Mouse (Mus musculus) forebrain, embryonic 15.5 days (tissue): ENCODE results near the gene Gm49358. TPM values are rescaled to one million over a fixed set of nuclear protein-coding genes. Genes with fewer than 3 reads are reported as not detected.

ENCODE experiments used
- ATAC-seq: fragments of 200-750 bp; cut with Nextera tagmentation; replicated peaks from 2 replicates; pipeline ENCODE4 v1.8.0; 2017; ENCODE audit warnings: mild to moderate bottlenecking, moderate TSS enrichment, moderate library complexity
- H3K27ac ChIP-seq: fragments of 300-500 bp; sonication (generic); replicated peaks from 2 replicates; pipeline ENCODE4 v1.5.1; 2015; ENCODE audit warnings: mild to moderate bottlenecking, inconsistent platforms
- H3K27me3 ChIP-seq: fragments of 300-500 bp; sonication (generic); 2 replicates; pipeline ENCODE4 v1.6.1; 2015; ENCODE audit warnings: inconsistent platforms
- H3K36me3 ChIP-seq: fragments of 300-500 bp; sonication (generic); 2 replicates; pipeline ENCODE4 v1.6.1; 2015; ENCODE audit warnings: mild to moderate bottlenecking, inconsistent platforms
- H3K4me1 ChIP-seq: fragments of 300-500 bp; sonication (generic); 2 replicates; pipeline ENCODE4 v1.6.1; 2015; ENCODE audit warnings: inconsistent platforms
- H3K4me2 ChIP-seq: fragments of 300-500 bp; sonication (generic); replicated peaks from 2 replicates; pipeline ENCODE4 v1.6.1; 2015; ENCODE audit warnings: mild to moderate bottlenecking, inconsistent platforms
- H3K4me3 ChIP-seq: fragments of 300-500 bp; sonication (generic); 2 replicates; pipeline ENCODE4 v1.5.1; 2015; ENCODE audit warnings: mild to moderate bottlenecking, inconsistent platforms
- H3K9ac ChIP-seq: fragments of 300-500 bp; sonication (generic); replicated peaks from 2 replicates; pipeline ENCODE4 v1.6.1; 2015; ENCODE audit warnings: mild to moderate bottlenecking, inconsistent platforms
- H3K9me3 ChIP-seq: fragments of 300-500 bp; sonication (generic); 2 replicates; pipeline ENCODE4 v1.6.1; 2016; ENCODE audit warnings: inconsistent platforms
- WGBS: fragments of 180-500 bp; shearing (Covaris S2); methylation state at CpG from one replicate; pipeline ENCODE4 v1.1.7; 2015; ENCODE audit warnings: mixed read lengths; 5-methylcytosine and 5-hydroxymethylcytosine counted together
- polyA plus RNA-seq: library from polyadenylated mRNA; unstranded; fragments of >200 nt; fragmentation: Nextera tagmentation; extraction: Ambion mirVana; gene quantifications from 2 replicates; pipeline ENCODE4 v1.2.1, GENCODE M21; 2015

The Gm49358 gene
- polyA plus RNA-seq, 1 experiment from 2014 or later = not detected

- Histone ChIP-seq H3K9ac (no peak overlapping the region), H3K4me1 (no peaks in the 10 kb centered on the region), H3K9me3 (no peaks in the 10 kb centered on the region), H3K4me2 (no peak overlapping the region), H3K36me3 (no peaks in the 10 kb centered on the region), H3K27me3 (no peaks in the 10 kb centered on the region), H3K4me3 (no peak overlapping the region), H3K27ac (no peak overlapping the region)
- no peak for ATAC-seq
- 75% methylated on average over 6 of the region's 6 CpGs for WGBS
Observed at GRCm38 (mm10) chr10:86852160-86852559, 88.4 kb downstream of the Gm49358 start.

GRCm38 (mm10) chr10:86853433-86853832 lies 89.7 kb downstream of the Gm49358 start:
- Histone ChIP-seq H3K9ac (no peak overlapping the region), H3K27ac (no peak overlapping the region), H3K4me2 (no peak overlapping the region), H3K36me3 (no peaks in the 10 kb centered on the region), H3K4me3 (no peak overlapping the region), H3K4me1 (no peaks in the 10 kb centered on the region), H3K27me3 (no peaks in the 10 kb centered on the region), H3K9me3 (no peaks in the 10 kb centered on the region)
- ATAC-seq = no peak
- 81% methylated on average over 3 of the region's 3 CpGs for WGBS

GRCm38 (mm10) chr10:86860396-86860795 lies 96.6 kb downstream of the Gm49358 start:
- Histone ChIP-seq H3K4me2 (no peak overlapping the region), H3K27me3 (no peaks in the 10 kb centered on the region), H3K4me3 (no peak overlapping the region), H3K9me3 (no peaks in the 10 kb centered on the region), H3K27ac (no peak overlapping the region), H3K4me1 (no peaks in the 10 kb centered on the region), H3K36me3 (no peaks in the 10 kb centered on the region), H3K9ac (no peak overlapping the region)
- no peak for ATAC-seq
- WGBS = 80% methylated on average over 4 of the region's 4 CpGs

GRCm38 (mm10) chr10:86862496-86862895 lies 98.7 kb downstream of the Gm49358 start:
- Histone ChIP-seq H3K4me2 (no peak overlapping the region), H3K36me3 (no peaks in the 10 kb centered on the region), H3K27me3 (no peaks in the 10 kb centered on the region), H3K4me3 (no peak overlapping the region), H3K27ac (no peak overlapping the region), H3K9me3 (no peaks in the 10 kb centered on the region), H3K4me1 (no peaks in the 10 kb centered on the region), H3K9ac (no peak overlapping the region)
- 88% methylated on average over 6 of the region's 6 CpGs for WGBS
- no peak for ATAC-seq

GRCm38 (mm10) chr10:86863429-86863828 lies 99.7 kb downstream of the Gm49358 start:
- ATAC-seq = no peak
- Histone ChIP-seq H3K27ac (no peak overlapping the region), H3K9me3 (no peaks in the 10 kb centered on the region), H3K9ac (no peak overlapping the region), H3K4me3 (no peak overlapping the region), H3K4me2 (no peak overlapping the region), H3K27me3 (no peaks in the 10 kb centered on the region), H3K4me1 (no peaks in the 10 kb centered on the region), H3K36me3 (no peaks in the 10 kb centered on the region)
- WGBS = 89% methylated on average over 6 of the region's 6 CpGs

- 84% methylated on average over 7 of the region's 7 CpGs for WGBS
- H3K9me3 ChIP-seq = no peaks in the 10 kb centered on the region
- no peak overlapping the region for H3K27ac ChIP-seq
- no peaks in the 10 kb centered on the region for H3K27me3 ChIP-seq
- H3K4me1 ChIP-seq = no peaks in the 10 kb centered on the region
- ATAC-seq = no peak
- H3K4me3 ChIP-seq = no peak overlapping the region
- H3K36me3 ChIP-seq = no peaks in the 10 kb centered on the region
- H3K4me2 ChIP-seq = no peak overlapping the region
- H3K9ac ChIP-seq = no peak overlapping the region
Observed at GRCm38 (mm10) chr10:86872121-86872520, 108.3 kb downstream of the Gm49358 start.

GRCm38 (mm10) chr10:86872591-86872990 lies 108.8 kb downstream of the Gm49358 start:
- H3K9me3 ChIP-seq = no peaks in the 10 kb centered on the region
- H3K4me1 ChIP-seq = no peaks in the 10 kb centered on the region
- ATAC-seq = no peak
- no peaks in the 10 kb centered on the region for H3K27me3 ChIP-seq
- no peak overlapping the region for H3K4me3 ChIP-seq
- 72% methylated on average over 5 of the region's 5 CpGs for WGBS
- no peak overlapping the region for H3K9ac ChIP-seq
- no peak overlapping the region for H3K27ac ChIP-seq
- H3K36me3 ChIP-seq = no peaks in the 10 kb centered on the region
- no peak overlapping the region for H3K4me2 ChIP-seq

GRCm38 (mm10) chr10:86878721-86879120 lies 114.9 kb downstream of the Gm49358 start:
- 91% methylated on average over 7 of the region's 7 CpGs for WGBS

GRCm38 (mm10) chr10:86880071-86880806 lies 116.5 kb downstream of the Gm49358 start:
- Histone ChIP-seq H3K4me3 (no peak overlapping the region), H3K9me3 (no peaks in the 10 kb centered on the region), H3K4me1 (no peaks in the 10 kb centered on the region), H3K4me2 (no peak overlapping the region), H3K27ac (no peak overlapping the region), H3K27me3 (no peaks in the 10 kb centered on the region), H3K36me3 (no peaks in the 10 kb centered on the region), H3K9ac (no peak overlapping the region)
- 51% methylated on average over 5 of the region's 5 CpGs for WGBS
- no peak for ATAC-seq

More at GRCm38 (mm10) chr10:86878721-86879120, 114.9 kb downstream of the Gm49358 start:
- H3K27me3 ChIP-seq = no peaks in the 10 kb centered on the region
- H3K4me3 ChIP-seq = no peak overlapping the region
- H3K4me1 ChIP-seq = no peaks in the 10 kb centered on the region
- no peak overlapping the region for H3K27ac ChIP-seq
- no peaks in the 10 kb centered on the region for H3K9me3 ChIP-seq
- no peak overlapping the region for H3K4me2 ChIP-seq
- H3K9ac ChIP-seq = no peak overlapping the region
- no peak for ATAC-seq
- H3K36me3 ChIP-seq = no peaks in the 10 kb centered on the region

- no peak overlapping the region for H3K9ac ChIP-seq
- H3K4me2 ChIP-seq = no peak overlapping the region
- no peaks in the 10 kb centered on the region for H3K27me3 ChIP-seq
- H3K9me3 ChIP-seq = no peaks in the 10 kb centered on the region
- no peak overlapping the region for H3K27ac ChIP-seq
- H3K36me3 ChIP-seq = no peaks in the 10 kb centered on the region
- H3K4me1 ChIP-seq = no peaks in the 10 kb centered on the region
- no peak overlapping the region for H3K4me3 ChIP-seq
- ATAC-seq = no peak
Observed at GRCm38 (mm10) chr10:86881448-86881847, 117.7 kb downstream of the Gm49358 start.

Other genes starting within 250 kb of the Gm49358 start
- gene Hsp90b1, start 58.5 kb upstream of the Gm49358 start, polyA plus RNA-seq = 276 and 292 TPM in 2 replicates
- gene Ttc41, start 58.2 kb upstream of the Gm49358 start, polyA plus RNA-seq = 1.3 and 1.5 TPM in 2 replicates
- gene Nt5dc3, start 15.0 kb downstream of the Gm49358 start, polyA plus RNA-seq = 6.6 and 6.7 TPM in 2 replicates
- gene Stab2, start 244.1 kb downstream of the Gm49358 start, polyA plus RNA-seq = 0.08 TPM in 1 of 2 replicates, not detected in the other